In the genomic region with DNA sequence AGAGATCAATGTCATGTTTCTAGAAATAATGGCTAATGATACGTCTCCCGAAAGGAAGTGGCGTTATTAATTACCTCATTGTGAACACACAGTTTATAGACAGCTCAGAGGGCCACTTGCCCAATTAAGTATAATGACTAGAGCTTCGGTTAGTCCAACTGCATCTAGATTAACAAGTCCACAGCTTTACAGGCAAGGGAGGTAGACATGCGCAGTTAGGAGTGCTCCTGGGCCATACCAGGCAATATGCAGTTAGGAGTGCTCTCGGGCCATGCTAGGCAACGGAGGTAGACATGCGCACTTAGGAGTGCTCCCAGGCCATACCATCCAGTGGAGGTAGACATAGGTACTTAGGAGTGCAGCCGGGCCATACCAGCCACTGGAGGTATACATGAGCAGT, we compare ENCODE assay signal across 23 mouse cellular contexts.
A peak's percentile ranks its signal among the peaks of the same experiment; 100 is the strongest.
DNase-seq lines count a peak whose midpoint lies in the region; ATAC-seq lines count a peak whose summit lies in the region.
"Had no signal": no experiment of that assay in that cellular context is flagged by ENCODE, and none has a peak within 500 bp of the region (broad histone marks: within the 10 kb centered on the region; RNA-seq: fewer than 3 reads in every experiment).

No protein-coding gene starts in this region.

- H3K4me3 ChIP-seq in embryonic facial prominence, embryonic 11.5 days (ENCODE audit: low read depth, low read length): no peak overlapping the region
- no peak overlapping the region for H3K4me3 ChIP-seq in embryonic facial prominence, embryonic 10.5 days
- no peak overlapping the region for H3K4me3 ChIP-seq in embryonic facial prominence, embryonic 12.5 days
- H3K4me3 ChIP-seq in forebrain, embryonic 12.5 days (replicated peaks): no peak overlapping the region
- H3K4me3 ChIP-seq: heart, adult 2 months; heart, embryonic 13.5 days; myocyte; stomach, embryonic 15.5 days had no signal

- no peak overlapping the region for H3K9ac ChIP-seq in embryonic facial prominence, embryonic 11.5 days (replicated peaks; ENCODE audit: low read length)
- no peak overlapping the region for H3K9ac ChIP-seq in embryonic facial prominence, embryonic 12.5 days
- no peak overlapping the region for H3K9ac ChIP-seq in forebrain, embryonic 12.5 days
- H3K9ac ChIP-seq: heart, embryonic 13.5 days; liver, embryonic 14.5 days; lung, embryonic 14.5 days; stomach, embryonic 15.5 days had no signal

- H3K4me1 ChIP-seq in embryonic facial prominence, embryonic 11.5 days (ENCODE audit: control insufficient read depth, insufficient read depth, low read length): no peaks in the 10 kb centered on the region
- peaks cover 27% of the 10 kb centered on the region for H3K4me1 ChIP-seq in embryonic facial prominence, embryonic 10.5 days
- H3K4me1 ChIP-seq in embryonic facial prominence, embryonic 12.5 days: 0 out of 2 replicates have a peak, but pooled peaks cover 3% of the 10 kb centered on the region
- peaks cover 14% of the 10 kb centered on the region; the same call in 1 of the 2 replicates for H3K4me1 ChIP-seq in forebrain, embryonic 12.5 days
- H3K4me1 ChIP-seq: stomach, embryonic 15.5 days had no signal

- no peak overlapping the region for H3K27ac ChIP-seq in embryonic facial prominence, embryonic 11.5 days (replicated peaks; ENCODE audit: low read depth, low read length)
- no peak overlapping the region for H3K27ac ChIP-seq in embryonic facial prominence, embryonic 10.5 days (replicated peaks)
- no peak overlapping the region for H3K27ac ChIP-seq in embryonic facial prominence, embryonic 12.5 days
- H3K27ac ChIP-seq in forebrain, embryonic 12.5 days: no peak overlapping the region
- H3K27ac ChIP-seq: heart, adult 2 months; heart, embryonic 13.5 days; kidney, postnatal 0 days; liver, embryonic 14.5 days; stomach, embryonic 15.5 days had no signal

- DNase-seq in embryonic facial prominence, embryonic 11.5 days (ENCODE audit: low spot score): no peak
- DNase-seq in embryonic facial prominence, embryonic 10.5 days (ENCODE audit: low spot score): no peak
- peak; percentile 18 for DNase-seq in hindlimb bud, embryonic 11.5 days (ENCODE audit: extremely low spot score, low read depth, low spot score)
- no peak for DNase-seq in liver
- DNase-seq in kidney, postnatal 36 days: no peak
- DNase-seq in thymus, postnatal 4 days: no peak
- DNase-seq: adrenal gland, postnatal 10 days; cerebellum, adult 2 months; cerebellum, postnatal 36 days; gastrocnemius, postnatal 36 days; heart, adult 2 months; heart, postnatal 14 days; kidney, adult 11 months; lung, embryonic 14.5 days; midbrain, embryonic 14.5 days; thymus, adult 18-20 months had no signal

- no peak overlapping the region for H3K4me2 ChIP-seq in embryonic facial prominence, embryonic 11.5 days (ENCODE audit: low read depth, low read length)
- no peak overlapping the region for H3K4me2 ChIP-seq in embryonic facial prominence, embryonic 12.5 days (replicated peaks)
- no peak overlapping the region for H3K4me2 ChIP-seq in forebrain, embryonic 12.5 days
- H3K4me2 ChIP-seq: heart, embryonic 13.5 days; lung, embryonic 14.5 days; stomach, embryonic 15.5 days had no signal

- H3K9me3 ChIP-seq in embryonic facial prominence, embryonic 11.5 days (replicated peaks; ENCODE audit: control insufficient read depth, low read length): no peaks in the 10 kb centered on the region
- H3K9me3 ChIP-seq in embryonic facial prominence, embryonic 10.5 days: no peaks in the 10 kb centered on the region
- no peaks in the 10 kb centered on the region for H3K9me3 ChIP-seq in embryonic facial prominence, embryonic 12.5 days
- no peaks in the 10 kb centered on the region for H3K9me3 ChIP-seq in forebrain, embryonic 12.5 days
- H3K9me3 ChIP-seq: heart, embryonic 13.5 days; stomach, embryonic 15.5 days had no signal

- WGBS in embryonic facial prominence, embryonic 11.5 days: 70% methylated on average over 9 of the region's 9 CpGs
- 77% methylated on average over 9 of the region's 9 CpGs for WGBS in embryonic facial prominence, embryonic 10.5 days
- 69% methylated on average over 9 of the region's 9 CpGs for WGBS in embryonic facial prominence, embryonic 12.5 days
- 37% methylated on average over 9 of the region's 9 CpGs for WGBS in forebrain, embryonic 12.5 days

- peak; percentile 52; the same call in 1 of the 2 replicates for ATAC-seq in embryonic facial prominence, embryonic 11.5 days (replicated peaks; ENCODE audit: insufficient number of reproducible peaks, low FRiP score, low TSS enrichment, low read depth)
- ATAC-seq in embryonic facial prominence, embryonic 12.5 days (ENCODE audit: insufficient number of reproducible peaks, insufficient read depth, low FRiP score, low TSS enrichment): peak; percentile 79; the same call in 1 of the 2 replicates
- peak; percentile 94 for ATAC-seq in forebrain, embryonic 12.5 days (ENCODE audit: low FRiP score)

- no peaks in the 10 kb centered on the region for H3K36me3 ChIP-seq in embryonic facial prominence, embryonic 11.5 days (replicated peaks; ENCODE audit: control insufficient read depth, insufficient read depth, low read depth, low read length)
- no peaks in the 10 kb centered on the region for H3K36me3 ChIP-seq in embryonic facial prominence, embryonic 10.5 days (replicated peaks)
- H3K36me3 ChIP-seq in embryonic facial prominence, embryonic 12.5 days: no peaks in the 10 kb centered on the region
- H3K36me3 ChIP-seq in forebrain, embryonic 12.5 days (replicated peaks): no peaks in the 10 kb centered on the region
- H3K36me3 ChIP-seq: heart, embryonic 13.5 days; stomach, embryonic 15.5 days had no signal

- no peaks in the 10 kb centered on the region for H3K27me3 ChIP-seq in embryonic facial prominence, embryonic 11.5 days (ENCODE audit: control insufficient read depth, insufficient read depth, low read length)
- no peaks in the 10 kb centered on the region for H3K27me3 ChIP-seq in embryonic facial prominence, embryonic 10.5 days (replicated peaks; ENCODE audit: low read depth, poor library complexity, severe bottlenecking)
- no peaks in the 10 kb centered on the region for H3K27me3 ChIP-seq in embryonic facial prominence, embryonic 12.5 days
- H3K27me3 ChIP-seq in forebrain, embryonic 12.5 days: peaks cover 35% of the 10 kb centered on the region
- H3K27me3 ChIP-seq: heart, embryonic 13.5 days; stomach, embryonic 15.5 days had no signal
